Mouse (Mus musculus) cerebellum, adult 2 months (tissue): ENCODE results near the gene Apba2. TPM values are rescaled to one million over a fixed set of nuclear protein-coding genes. Genes with fewer than 3 reads are reported as not detected.
A peak's percentile ranks its signal among the peaks of the same experiment; 100 is the strongest.

Source experiments
- DNase-seq, 2 experiments: peaks; one replicate each; pipeline ENCODE4 v3.0.0; 2021
- H3K27ac ChIP-seq: fragments of 200-500 bp; 2 replicates; pipeline ENCODE4 v1.5.1; 2012; ENCODE audit warnings: low read length, control low read depth, inconsistent platforms; ENCODE audit not compliant: insufficient read depth
- H3K27me3 ChIP-seq: fragments of 200-500 bp; 2 replicates; pipeline ENCODE4 v1.6.1; 2012; ENCODE audit warnings: inconsistent platforms, mild to moderate bottlenecking, low read length, moderate library complexity; ENCODE audit not compliant: control insufficient read depth, insufficient read depth
- H3K4me1 ChIP-seq: fragments of 200-500 bp; 2 replicates; pipeline ENCODE4 v1.6.1; 2011; ENCODE audit warnings: low read length; ENCODE audit not compliant: control insufficient read depth, insufficient read depth
- H3K4me3 ChIP-seq: fragments of 200-500 bp; replicated peaks from 2 replicates; pipeline ENCODE3; 2011; ENCODE audit warnings: mild to moderate bottlenecking, low read depth, low read length, control low read depth; ENCODE audit not compliant: insufficient read depth
- CTCF ChIP-seq: fragments of 200-500 bp; IDR thresholded peaks from 2 replicates; pipeline ENCODE4 v1.5.1; 2011; ENCODE audit warnings: low read depth, mild to moderate bottlenecking, control low read depth, low read length, moderate library complexity, borderline replicate concordance; ENCODE audit not compliant: insufficient read depth
- POLR2A ChIP-seq: fragments of 200-500 bp; IDR thresholded peaks from 2 replicates; pipeline ENCODE4 v1.6.1; 2011; ENCODE audit warnings: low read length, control low read depth, borderline replicate concordance; ENCODE audit not compliant: insufficient read depth
- WGBS: fragments of 180-500 bp; shearing (Covaris S2); methylation state at CpG from one replicate; pipeline ENCODE4 v1.1.7; 2018; 5-methylcytosine and 5-hydroxymethylcytosine counted together
- polyA plus RNA-seq: library from polyadenylated mRNA; depleted of rRNA; stranded (reverse); fragments of >200 nt; gene quantifications from 2 replicates; pipeline ENCODE4 v1.2.3, GENCODE M21; 2012

Gene Apba2
- polyA plus RNA-seq, 1 experiment: 167 TPM

GRCm38 (mm10) chr7:64696521-64697281 is 195.2 kb downstream of the Apba2 start:
- H3K4me3 ChIP-seq: no peak overlapping the region
- peaks cover 8% of the 10 kb centered on the region for H3K4me1 ChIP-seq
- H3K27ac ChIP-seq: no peak overlapping the region
- TF ChIP-seq POLR2A (no peak), CTCF (no peak)
- DNase-seq: no peak
- no peaks in the 10 kb centered on the region for H3K27me3 ChIP-seq
- WGBS: 59% methylated on average over 14 of the region's 14 CpGs

DNA sequence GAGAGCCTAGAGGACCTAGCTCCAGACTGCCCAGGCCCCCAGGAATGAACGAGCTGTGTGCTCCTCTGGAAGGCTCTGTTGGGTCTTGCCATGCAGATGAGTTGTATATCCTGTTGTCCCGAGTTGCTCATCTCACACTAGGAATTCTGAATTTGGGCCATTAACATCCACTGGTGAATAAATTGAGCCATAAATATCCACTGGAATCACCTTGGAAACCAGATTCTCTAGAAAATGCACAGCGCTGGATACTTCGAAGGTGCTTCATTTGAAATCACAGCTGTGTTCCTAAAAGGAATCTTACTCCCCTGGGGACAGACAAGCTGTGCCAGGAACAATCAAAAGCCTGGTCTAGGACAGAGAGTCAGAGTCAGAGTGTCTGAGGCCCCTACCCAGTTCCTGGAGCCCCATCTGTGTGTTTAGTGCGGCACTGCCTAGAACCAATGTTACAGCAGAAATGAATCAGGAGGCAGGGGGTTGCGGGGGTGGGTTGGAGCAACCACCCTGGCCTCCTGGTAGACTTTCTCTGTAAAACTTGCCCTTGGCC is 196.4 kb downstream of the Apba2 start:
- TF ChIP-seq POLR2A (no peak), CTCF (no peak)
- no peak for DNase-seq
- WGBS: 57% methylated on average over 6 of the region's 6 CpGs
- no peak overlapping the region for H3K4me3 ChIP-seq
- H3K27me3 ChIP-seq: no peaks in the 10 kb centered on the region
- H3K4me1 ChIP-seq: peaks cover 8% of the 10 kb centered on the region
- H3K27ac ChIP-seq: no peak overlapping the region

DNA sequence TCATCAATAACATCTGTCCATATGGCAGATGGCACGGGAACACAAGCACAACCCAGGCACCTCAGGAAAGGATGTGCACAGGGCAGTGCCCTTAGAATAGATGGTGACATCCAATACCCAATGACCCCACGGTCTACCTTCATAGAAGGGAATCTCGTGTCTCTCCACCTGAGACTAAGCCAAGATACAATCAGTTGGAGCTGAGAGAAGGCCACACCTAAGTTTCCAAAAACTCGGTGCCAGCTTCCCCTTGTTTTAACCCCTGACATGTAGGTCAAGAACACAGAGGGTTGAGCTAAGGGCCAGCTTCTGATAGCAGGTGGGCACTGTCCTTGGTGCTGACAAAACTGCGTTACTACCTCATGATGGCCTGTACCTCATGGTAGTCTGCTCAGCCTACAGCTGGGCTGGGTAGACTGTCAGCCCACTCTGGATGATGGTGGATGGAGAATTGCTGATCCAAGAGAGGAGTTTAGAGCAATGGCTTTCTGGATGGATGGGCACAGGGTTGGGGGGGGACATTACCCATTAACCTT is 202.6 kb downstream of the Apba2 start:
- Histone ChIP-seq H3K27ac (no peak overlapping the region), H3K4me3 (no peak overlapping the region), H3K27me3 (no peaks in the 10 kb centered on the region), H3K4me1 (no peaks in the 10 kb centered on the region; the same call in 1 of the 2 replicates)
- WGBS: 81% methylated on average over 5 of the region's 5 CpGs
- TF ChIP-seq CTCF: no peak
- TF ChIP-seq POLR2A: no peak
- no peak for DNase-seq

DNA sequence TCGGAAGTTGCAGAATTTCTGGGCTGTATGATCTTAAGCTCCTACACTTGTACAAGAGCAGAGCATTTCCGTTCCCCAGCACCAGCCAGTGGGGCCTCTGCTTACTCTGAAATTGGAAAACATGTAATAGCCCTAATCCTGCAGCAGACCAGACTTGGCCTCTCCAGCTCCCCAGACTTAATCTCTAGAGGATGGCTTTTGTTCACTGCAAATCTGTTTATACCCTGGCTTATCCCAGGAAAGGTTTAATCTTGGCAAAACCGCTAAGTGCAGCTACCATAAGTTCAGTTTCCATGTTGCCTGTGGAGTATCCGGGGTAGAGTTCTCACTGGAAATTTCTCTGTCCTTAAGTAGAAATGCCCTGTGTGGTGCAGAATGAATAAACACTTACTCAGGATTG is 206.7 kb downstream of the Apba2 start:
- Histone ChIP-seq H3K4me1 (peaks cover 3% of the 10 kb centered on the region; the same call in 1 of the 2 replicates), H3K4me3 (no peak overlapping the region), H3K27ac (no peak overlapping the region), H3K27me3 (no peaks in the 10 kb centered on the region)
- DNase-seq: no peak
- no peak for TF ChIP-seq POLR2A
- TF ChIP-seq CTCF: no peak
- 80% methylated on average over 4 of the region's 4 CpGs for WGBS

GRCm38 (mm10) chr7:64709520-64710262 is 208.2 kb downstream of the Apba2 start:
- DNase-seq: peak; percentile 68 to 74
- H3K4me3 ChIP-seq: no peak overlapping the region
- peaks cover 3% of the 10 kb centered on the region; the same call in 1 of the 2 replicates for H3K4me1 ChIP-seq
- 47% methylated on average over 13 of the region's 13 CpGs for WGBS
- TF ChIP-seq CTCF (peak; percentile 90), POLR2A (no peak)
- no peak overlapping the region for H3K27ac ChIP-seq
- no peaks in the 10 kb centered on the region for H3K27me3 ChIP-seq

- DNase-seq: no peak
- H3K27me3 ChIP-seq: no peaks in the 10 kb centered on the region
- 85% methylated on average over 2 of the region's 2 CpGs for WGBS
- H3K4me3 ChIP-seq: no peak overlapping the region
- no peak for TF ChIP-seq CTCF
- no peak for TF ChIP-seq POLR2A
- H3K4me1 ChIP-seq: no peaks in the 10 kb centered on the region
- no peak overlapping the region for H3K27ac ChIP-seq
Observed at GRCm38 (mm10) chr7:64716286-64716685, 214.8 kb downstream of the Apba2 start.

- no peak for DNase-seq
- H3K4me3 ChIP-seq: no peak overlapping the region
- no peak for TF ChIP-seq CTCF
- no peak for TF ChIP-seq POLR2A
- peaks cover 12% of the 10 kb centered on the region for H3K4me1 ChIP-seq
- 71% methylated on average over 3 of the region's 3 CpGs for WGBS
- no peak overlapping the region for H3K27ac ChIP-seq
- no peaks in the 10 kb centered on the region for H3K27me3 ChIP-seq
Observed at GRCm38 (mm10) chr7:64723313-64723712, 221.8 kb downstream of the Apba2 start.
